Mouse (Mus musculus): ENCODE measurements around the gene Mvd. TPM values are rescaled to one million over a fixed set of nuclear protein-coding genes. Genes with fewer than 3 reads are reported as not detected.

Mvd gene
- polyA plus RNA-seq, 2 experiments, result 38.2 to 42.3 TPM

DNA sequence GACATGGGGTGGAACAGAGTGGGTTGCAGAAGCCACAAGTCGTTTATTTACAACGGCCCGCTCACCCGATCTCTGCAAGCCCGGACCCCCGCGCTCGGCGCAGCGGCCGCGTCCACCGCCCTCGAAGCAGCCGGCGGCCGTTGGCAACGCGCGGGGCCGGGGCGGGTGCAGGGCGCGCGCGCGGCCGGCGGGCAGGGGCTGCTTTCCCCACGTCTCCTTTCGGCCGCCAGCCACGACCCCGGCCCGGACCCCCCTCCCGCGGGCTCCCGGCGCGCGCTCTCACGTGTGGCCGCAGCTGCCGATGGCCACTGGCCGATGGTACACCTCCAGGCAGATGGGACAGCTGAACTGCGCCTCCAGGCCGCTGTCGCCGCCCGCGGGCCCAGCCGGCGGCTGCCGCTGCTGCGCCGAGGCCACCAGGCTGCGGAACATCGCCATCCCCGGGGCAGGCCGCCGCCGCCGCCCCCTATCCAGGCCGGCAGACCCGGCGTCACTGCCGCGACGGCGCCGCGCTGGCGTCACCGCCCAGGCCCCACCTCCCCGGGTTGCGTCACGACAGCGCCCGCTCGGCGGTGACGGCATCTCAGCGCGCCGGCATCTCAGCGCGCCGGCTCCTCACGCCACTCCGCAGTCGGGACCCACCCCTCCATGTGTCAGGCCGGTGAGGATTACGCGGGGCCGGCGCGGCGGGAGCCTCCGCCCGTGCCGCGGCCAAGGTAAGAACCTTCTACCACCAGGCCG, 32.5 kb upstream of the Mvd start, which contains the start of the genes Rnf166 and Ctu2:
Gene Rnf166, minus strand, starts transcription at position 485 of the 741 bp plus-strand sequence.
Gene Ctu2, plus strand, starts transcription at position 564 of the 741 bp plus-strand sequence.
- under 1% methylated on average over 81 of the region's 103 CpGs for WGBS
- Histone ChIP-seq H3K36me3 (ENCODE audit: control insufficient read depth, insufficient read depth, low read length) (peaks cover 46% of the 10 kb centered on the region), H3K4me2 (replicated peaks; ENCODE audit: low read depth, low read length, severe bottlenecking) (peak within 1 kb of the TSS; percentile 85), H3K9ac (ENCODE audit: low read depth, low read length, severe bottlenecking) (peak within 1 kb of the TSS; percentile 94), H3K9me3 (ENCODE audit: control insufficient read depth, low read length) (no peaks in the 10 kb centered on the region), H3K4me3 (replicated peaks; ENCODE audit: low read length) (peak within 1 kb of the TSS; percentile 100), H3K27me3 (ENCODE audit: control insufficient read depth, insufficient read depth, low read length) (no peaks in the 10 kb centered on the region), H3K4me1 (ENCODE audit: control insufficient read depth, insufficient read depth, low read length) (peaks cover 14% of the 10 kb centered on the region), H3K27ac (replicated peaks; ENCODE audit: low read depth, low read length) (peak within 1 kb of the TSS; percentile 72)
- TF ChIP-seq POLR2A (IDR thresholded peaks at IDR 0.05; ENCODE audit: borderline replicate concordance, extremely low read depth, insufficient read depth, insufficient read length), result peak; percentile 53; the same call in 1 of the 2 replicates
- ATAC-seq (ENCODE audit: low FRiP score, low read depth) (peak; percentile 93), DNase-seq (ENCODE audit: low spot score) (peak; percentile 87)

- DNase-seq (ENCODE audit: low spot score) (no peak), ATAC-seq (ENCODE audit: low FRiP score, low read depth) (no peak)
- Histone ChIP-seq H3K36me3 (ENCODE audit: control insufficient read depth, insufficient read depth, low read length) (peaks cover 44% of the 10 kb centered on the region), H3K4me3 (replicated peaks; ENCODE audit: low read length) (peak overlapping the region; percentile 100), H3K27me3 (ENCODE audit: control insufficient read depth, insufficient read depth, low read length) (no peaks in the 10 kb centered on the region), H3K9ac (ENCODE audit: low read depth, low read length, severe bottlenecking) (peak overlapping the region; percentile 94), H3K27ac (replicated peaks; ENCODE audit: low read depth, low read length) (0 out of 2 replicates have a peak overlapping the region, but pooled peaks have one; percentile 72), H3K9me3 (ENCODE audit: control insufficient read depth, low read length) (no peaks in the 10 kb centered on the region), H3K4me2 (replicated peaks; ENCODE audit: low read depth, low read length, severe bottlenecking) (peak overlapping the region; percentile 85), H3K4me1 (ENCODE audit: control insufficient read depth, insufficient read depth, low read length) (peaks cover 14% of the 10 kb centered on the region)
- no peak for TF ChIP-seq POLR2A (IDR thresholded peaks at IDR 0.05; ENCODE audit: borderline replicate concordance, extremely low read depth, insufficient read depth, insufficient read length)
- WGBS, result 12% methylated on average over 16 of the region's 16 CpGs
These were observed 31.8 kb upstream of the Mvd start for GRCm38 (mm10) chr8:122474951-122475560.

- ATAC-seq (ENCODE audit: low FRiP score, low read depth) (no peak), DNase-seq (ENCODE audit: low spot score) (no peak)
- 88% methylated on average over 8 of the region's 8 CpGs for WGBS
- Histone ChIP-seq H3K4me2 (replicated peaks; ENCODE audit: low read depth, low read length, severe bottlenecking) (no peak overlapping the region), H3K27me3 (ENCODE audit: control insufficient read depth, insufficient read depth, low read length) (no peaks in the 10 kb centered on the region), H3K4me3 (replicated peaks; ENCODE audit: low read length) (no peak overlapping the region), H3K27ac (replicated peaks; ENCODE audit: low read depth, low read length) (no peak overlapping the region), H3K9ac (ENCODE audit: low read depth, low read length, severe bottlenecking) (no peak overlapping the region), H3K9me3 (ENCODE audit: control insufficient read depth, low read length) (no peaks in the 10 kb centered on the region), H3K4me1 (ENCODE audit: control insufficient read depth, insufficient read depth, low read length) (peaks cover 14% of the 10 kb centered on the region), H3K36me3 (ENCODE audit: control insufficient read depth, insufficient read depth, low read length) (peaks cover 37% of the 10 kb centered on the region)
- TF ChIP-seq POLR2A (IDR thresholded peaks at IDR 0.05; ENCODE audit: borderline replicate concordance, extremely low read depth, insufficient read depth, insufficient read length), result no peak
These were observed 30.7 kb upstream of the Mvd start for GRCm38 (mm10) chr8:122473911-122474421.

- no peak overlapping the region for H3K4me2 ChIP-seq (replicated peaks; ENCODE audit: low read depth, low read length, severe bottlenecking)
- peaks cover 58% of the 10 kb centered on the region for H3K36me3 ChIP-seq (ENCODE audit: control insufficient read depth, insufficient read depth, low read length)
- WGBS, result 85% methylated on average over 5 of the region's 5 CpGs
- ATAC-seq (ENCODE audit: low FRiP score, low read depth), result no peak
- H3K4me3 ChIP-seq (replicated peaks; ENCODE audit: low read length), result no peak overlapping the region
- H3K9ac ChIP-seq (ENCODE audit: low read depth, low read length, severe bottlenecking), result no peak overlapping the region
- no peak for DNase-seq (ENCODE audit: low spot score)
- no peaks in the 10 kb centered on the region for H3K9me3 ChIP-seq (ENCODE audit: control insufficient read depth, low read length)
- peaks cover 9% of the 10 kb centered on the region for H3K4me1 ChIP-seq (ENCODE audit: control insufficient read depth, insufficient read depth, low read length)
- no peaks in the 10 kb centered on the region for H3K27me3 ChIP-seq (ENCODE audit: control insufficient read depth, insufficient read depth, low read length)
- no peak overlapping the region for H3K27ac ChIP-seq (replicated peaks; ENCODE audit: low read depth, low read length)
- TF ChIP-seq POLR2A (IDR thresholded peaks at IDR 0.05; ENCODE audit: borderline replicate concordance, extremely low read depth, insufficient read depth, insufficient read length), result no peak
These were observed 27.5 kb upstream of the Mvd start for GRCm38 (mm10) chr8:122470691-122471090.

- TF ChIP-seq POLR2A (IDR thresholded peaks at IDR 0.05; ENCODE audit: borderline replicate concordance, extremely low read depth, insufficient read depth, insufficient read length), result no peak
- no peak overlapping the region for H3K27ac ChIP-seq (replicated peaks; ENCODE audit: low read depth, low read length)
- H3K4me3 ChIP-seq (replicated peaks; ENCODE audit: low read length), result no peak overlapping the region
- WGBS, result 82% methylated on average over 10 of the region's 10 CpGs
- H3K36me3 ChIP-seq (ENCODE audit: control insufficient read depth, insufficient read depth, low read length), result peaks cover 62% of the 10 kb centered on the region
- ATAC-seq (ENCODE audit: low FRiP score, low read depth), result no peak
- H3K9me3 ChIP-seq (ENCODE audit: control insufficient read depth, low read length), result no peaks in the 10 kb centered on the region
- peaks cover 6% of the 10 kb centered on the region for H3K4me1 ChIP-seq (ENCODE audit: control insufficient read depth, insufficient read depth, low read length)
- DNase-seq (ENCODE audit: low spot score), result no peak
- no peak overlapping the region for H3K4me2 ChIP-seq (replicated peaks; ENCODE audit: low read depth, low read length, severe bottlenecking)
- H3K9ac ChIP-seq (ENCODE audit: low read depth, low read length, severe bottlenecking), result no peak overlapping the region
- no peaks in the 10 kb centered on the region for H3K27me3 ChIP-seq (ENCODE audit: control insufficient read depth, insufficient read depth, low read length)
These were observed 26.7 kb upstream of the Mvd start for GRCm38 (mm10) chr8:122469965-122470364.

Data from limb, embryonic 14.5 days (tissue).